Mouse (Mus musculus) megakaryocyte, embryonic 14.5 days (primary cell): ENCODE measurements around the gene Sptlc2.

Source experiments
- FLI1 ChIP-seq: IDR thresholded peaks from 2 replicates; pipeline ENCODE4 v1.6.1; 2012; ENCODE audit warnings: low read length, inconsistent platforms, mixed read lengths
- GATA1 ChIP-seq: IDR thresholded peaks from 3 replicates; pipeline ENCODE4 v1.6.1; 2012; ENCODE audit warnings: mixed read lengths, low read length, inconsistent platforms, borderline replicate concordance

- TF ChIP-seq GATA1, result no peak
- no peak for TF ChIP-seq FLI1
These were observed 108.8 kb downstream of the Sptlc2 start for GRCm38 (mm10) chr12:87279350-87279749.
